Mouse (Mus musculus) testis, adult 2 months (tissue): ENCODE measurements around the gene Apbb1. TPM values are rescaled to one million over a fixed set of nuclear protein-coding genes. Genes with fewer than 3 reads are reported as not detected.
A peak's percentile ranks its signal among the peaks of the same experiment; 100 is the strongest.

Source experiments
- H3K27ac ChIP-seq: fragments of 200-500 bp; 2 replicates; pipeline ENCODE4 v1.5.1; 2012; ENCODE audit warnings: low read depth, low read length; ENCODE audit not compliant: control insufficient read depth, insufficient read depth
- H3K27me3 ChIP-seq: fragments of 200-500 bp; 2 replicates; pipeline ENCODE4 v1.6.1; 2012; ENCODE audit warnings: mild to moderate bottlenecking, low read length, moderate library complexity; ENCODE audit not compliant: control insufficient read depth, insufficient read depth
- H3K36me3 ChIP-seq: fragments of 200-500 bp; 2 replicates; pipeline ENCODE4 v1.6.1; 2012; ENCODE audit warnings: mild to moderate bottlenecking, low read length; ENCODE audit not compliant: control insufficient read depth, insufficient read depth
- H3K4me1 ChIP-seq: fragments of 200-500 bp; 2 replicates; pipeline ENCODE4 v1.6.1; 2012; ENCODE audit warnings: low read length; ENCODE audit not compliant: control insufficient read depth, insufficient read depth
- H3K4me3 ChIP-seq: fragments of 200-500 bp; 2 replicates; pipeline ENCODE4 v1.5.1; 2012; ENCODE audit warnings: low read depth, mild to moderate bottlenecking, low read length, moderate library complexity, mixed read lengths; ENCODE audit not compliant: control insufficient read depth
- CTCF ChIP-seq: fragments of 200-500 bp; IDR thresholded peaks from 2 replicates; pipeline ENCODE4 v1.5.1; 2012; ENCODE audit warnings: low read depth, mild to moderate bottlenecking, inconsistent platforms, low read length, moderate library complexity; ENCODE audit not compliant: control insufficient read depth, insufficient read depth, insufficient replicate concordance
- POLR2A ChIP-seq: fragments of 200-500 bp; IDR thresholded peaks from 2 replicates; pipeline ENCODE4 v1.6.1; 2012; ENCODE audit warnings: low read depth, mild to moderate bottlenecking, inconsistent platforms, low read length, moderate library complexity; ENCODE audit not compliant: control insufficient read depth
- polyA plus RNA-seq: library from polyadenylated mRNA; depleted of rRNA; stranded (reverse); fragments of >200 nt; gene quantifications from 2 replicates; pipeline ENCODE4 v1.2.3, GENCODE M21; 2012

The Apbb1 gene
- polyA plus RNA-seq, 1 experiment: 33.9 TPM

- no peaks in the 10 kb centered on the region for H3K4me1 ChIP-seq
- H3K27me3 ChIP-seq: no peaks in the 10 kb centered on the region
- H3K27ac ChIP-seq: no peak overlapping the region
- H3K4me3 ChIP-seq: no peak overlapping the region
- TF ChIP-seq CTCF (no peak), POLR2A (no peak)
- H3K36me3 ChIP-seq: no peaks in the 10 kb centered on the region
Observed at GRCm38 (mm10) chr7:105562317-105562716, 19.1 kb downstream of the Apbb1 start.

- Histone ChIP-seq H3K27me3 (no peaks in the 10 kb centered on the region), H3K27ac (no peak overlapping the region), H3K4me3 (no peak overlapping the region), H3K4me1 (peaks cover 2% of the 10 kb centered on the region), H3K36me3 (no peaks in the 10 kb centered on the region)
- TF ChIP-seq POLR2A (no peak), CTCF (no peak)
Observed at GRCm38 (mm10) chr7:105559016-105559415, 22.4 kb downstream of the Apbb1 start.

- TF ChIP-seq POLR2A (no peak), CTCF (no peak)
- no peak overlapping the region for H3K4me3 ChIP-seq
- no peaks in the 10 kb centered on the region for H3K27me3 ChIP-seq
- H3K4me1 ChIP-seq: peaks cover 4% of the 10 kb centered on the region
- H3K36me3 ChIP-seq: no peaks in the 10 kb centered on the region
- H3K27ac ChIP-seq: no peak overlapping the region
Observed at GRCm38 (mm10) chr7:105557671-105558070, 23.8 kb downstream of the Apbb1 start.

- Histone ChIP-seq H3K36me3 (no peaks in the 10 kb centered on the region), H3K4me1 (peaks cover 4% of the 10 kb centered on the region), H3K27me3 (no peaks in the 10 kb centered on the region), H3K27ac (no peak overlapping the region), H3K4me3 (no peak overlapping the region)
- TF ChIP-seq POLR2A: no peak
- no peak for TF ChIP-seq CTCF
Observed at GRCm38 (mm10) chr7:105556406-105556805, 25.0 kb downstream of the Apbb1 start.

- H3K4me3 ChIP-seq: no peak overlapping the region
- H3K36me3 ChIP-seq: no peaks in the 10 kb centered on the region
- no peak overlapping the region for H3K27ac ChIP-seq
- peaks cover 4% of the 10 kb centered on the region for H3K4me1 ChIP-seq
- no peak for TF ChIP-seq CTCF
- no peak for TF ChIP-seq POLR2A
- no peaks in the 10 kb centered on the region for H3K27me3 ChIP-seq
Observed at GRCm38 (mm10) chr7:105555571-105555970, 25.9 kb downstream of the Apbb1 start.

GRCm38 (mm10) chr7:105554212-105554942, 27.1 kb downstream of the Apbb1 start, which contains the start of gene Smpd1:
Gene Smpd1 (plus strand): TSS chr7:105554360.
- TF ChIP-seq CTCF (no peak), POLR2A (no peak)
- Histone ChIP-seq H3K36me3 (no peaks in the 10 kb centered on the region), H3K27ac (no peak within 1 kb of the TSS), H3K4me1 (peaks cover 4% of the 10 kb centered on the region), H3K4me3 (peak within 1 kb of the TSS; percentile 58), H3K27me3 (no peaks in the 10 kb centered on the region)

- H3K4me1 ChIP-seq: peaks cover 4% of the 10 kb centered on the region
- peak overlapping the region; percentile 58 for H3K4me3 ChIP-seq
- no peak overlapping the region for H3K27ac ChIP-seq
- TF ChIP-seq POLR2A: no peak
- TF ChIP-seq CTCF: no peak
- no peaks in the 10 kb centered on the region for H3K36me3 ChIP-seq
- no peaks in the 10 kb centered on the region for H3K27me3 ChIP-seq
Observed at GRCm38 (mm10) chr7:105553456-105554211, 27.8 kb downstream of the Apbb1 start.
